Mouse (Mus musculus) thymus, adult 18-20 months (tissue): Measurements from ENCODE around the gene Tmem107.
"Not testable (repeated sequence)": the region's sequence is repeated elsewhere in the genome, so short reads cannot be mapped to it uniquely, and the experiment has no call there.

Source experiments
- DNase-seq, 2 experiments: peaks; one replicate each; pipeline ENCODE4 v3.0.0; 2022; ENCODE audit warnings: mixed read lengths in 2 of 2

Gene Tmem107

DNA sequence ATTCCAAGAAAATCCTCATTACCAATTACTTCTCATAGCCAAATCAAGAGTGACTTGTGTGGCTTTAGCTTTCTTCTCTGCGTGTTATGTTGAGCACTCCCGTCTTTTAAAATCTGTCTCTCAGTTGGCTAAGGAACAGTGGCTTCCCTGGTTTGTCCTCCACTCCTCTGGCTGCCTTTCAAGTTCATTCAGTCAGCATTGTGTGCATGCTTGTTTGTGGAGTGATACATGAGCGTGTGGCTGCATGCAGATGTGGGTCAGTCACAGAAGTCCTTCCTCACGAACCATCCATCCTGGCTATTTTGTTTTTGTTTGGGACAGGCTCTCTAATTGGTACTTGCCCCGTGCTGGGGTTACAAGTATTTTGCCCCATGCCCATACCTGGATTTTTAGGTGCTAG, 6.0 kb downstream of the Tmem107 start:
- DNase-seq, result no peak

- DNase-seq, result no peak
These were observed 6.7 kb downstream of the Tmem107 start for GRCm38 (mm10) chr11:69077316-69077715.

DNA sequence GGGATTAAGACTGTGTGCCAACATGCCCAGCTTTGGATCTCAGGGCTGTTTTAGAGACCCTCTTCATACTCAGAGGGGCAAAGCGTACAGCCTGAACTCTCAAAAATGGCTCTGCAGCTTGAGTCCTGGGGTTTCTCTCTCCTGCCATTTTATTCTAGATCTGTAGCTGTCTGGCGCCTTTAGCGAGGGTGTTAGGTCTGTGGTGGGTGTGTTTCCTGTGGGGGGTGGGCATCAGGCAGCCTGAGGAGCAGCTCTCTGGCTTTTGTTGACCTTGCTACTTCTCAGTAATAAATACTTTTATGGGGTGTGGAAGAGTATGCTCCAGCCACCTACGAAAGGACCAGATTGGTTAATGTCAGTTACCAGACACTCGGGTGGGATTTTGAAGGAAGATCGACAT, 7.4 kb downstream of the Tmem107 start:
- no peak for DNase-seq

DNA sequence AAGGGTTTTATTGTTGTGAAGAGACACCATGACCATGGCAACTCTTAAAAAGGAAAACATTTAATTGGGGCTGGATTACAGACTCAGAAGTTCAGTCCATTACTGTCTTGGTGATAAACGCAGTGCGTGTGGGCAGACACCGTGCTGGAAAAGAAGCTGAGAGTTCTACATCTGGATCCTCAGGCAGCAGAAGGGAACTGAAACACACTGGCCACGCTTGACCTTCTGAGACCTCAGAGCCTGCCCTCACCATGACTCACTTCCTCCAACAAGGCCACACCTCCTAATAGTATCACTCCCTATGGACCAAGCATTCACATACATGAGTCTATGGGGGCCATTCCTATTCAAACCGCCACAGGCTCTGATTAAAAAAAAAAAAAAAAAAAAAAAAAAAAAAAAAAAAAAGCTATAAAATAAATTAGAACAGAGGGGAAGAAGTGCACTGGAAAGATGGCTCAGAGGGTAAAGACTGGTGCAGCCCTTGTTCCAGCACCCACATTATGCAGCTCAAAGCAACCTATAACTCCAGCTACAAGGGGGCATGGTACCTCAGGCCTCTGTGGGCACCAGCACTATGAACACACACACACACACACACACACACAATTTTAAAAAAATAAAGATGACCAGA, 8.3 kb downstream of the Tmem107 start:
- DNase-seq, result no peak

DNA sequence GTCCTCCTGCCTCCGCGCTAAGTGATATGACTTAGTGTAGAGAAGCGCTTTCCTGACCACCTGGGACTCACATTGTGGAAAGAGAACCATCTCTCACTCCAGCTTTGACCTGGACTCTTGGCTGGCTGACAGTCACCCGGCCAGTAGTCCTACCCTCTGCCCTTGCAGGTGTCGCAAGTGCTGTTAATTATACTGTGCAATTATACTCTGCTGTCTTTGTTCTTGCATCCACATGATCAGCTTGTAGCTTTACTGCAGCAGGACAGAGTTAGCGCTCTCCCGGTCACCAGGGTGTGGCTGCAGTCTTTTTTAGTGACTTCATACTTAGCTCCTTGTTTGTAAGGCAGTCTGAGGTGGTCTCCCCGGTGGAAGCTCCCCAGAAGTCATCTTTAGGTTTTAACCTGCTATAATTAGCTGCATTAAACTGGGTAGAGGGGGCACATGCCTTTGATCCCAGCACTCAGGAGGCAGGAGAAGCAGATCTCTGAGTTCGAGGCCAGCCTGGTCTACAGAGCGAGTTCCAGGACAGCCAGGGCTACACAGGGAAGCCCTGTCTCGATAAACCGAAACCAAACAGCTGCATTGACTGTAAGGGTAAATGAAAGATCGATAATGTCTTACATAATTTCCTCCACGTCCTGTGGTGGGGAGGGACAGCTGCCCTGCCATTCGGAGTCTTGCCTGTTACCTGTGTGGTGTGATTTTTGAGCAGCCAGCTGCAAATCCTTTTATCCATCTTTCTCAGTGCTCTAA, 9.7 kb downstream of the Tmem107 start:
- no peak for DNase-seq

DNA sequence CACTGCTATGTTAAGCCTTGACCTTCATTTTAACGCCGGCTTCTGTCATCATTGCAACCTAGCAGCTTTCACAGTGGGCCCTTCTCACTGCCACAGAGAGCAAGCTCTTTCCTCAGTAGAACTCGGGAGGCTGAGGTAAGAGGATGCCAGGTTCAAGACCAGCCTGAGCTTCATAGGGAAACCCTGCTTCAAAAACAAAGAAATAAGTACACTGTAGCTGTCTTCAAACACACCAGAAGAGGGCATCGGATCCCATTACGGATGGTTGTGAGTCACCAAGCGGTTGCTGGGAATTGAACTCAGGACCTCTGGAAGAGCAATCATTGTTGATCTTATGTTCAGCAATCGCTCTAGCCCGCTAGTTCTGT, 10.2 kb downstream of the Tmem107 start:
- DNase-seq, result no peak

DNA sequence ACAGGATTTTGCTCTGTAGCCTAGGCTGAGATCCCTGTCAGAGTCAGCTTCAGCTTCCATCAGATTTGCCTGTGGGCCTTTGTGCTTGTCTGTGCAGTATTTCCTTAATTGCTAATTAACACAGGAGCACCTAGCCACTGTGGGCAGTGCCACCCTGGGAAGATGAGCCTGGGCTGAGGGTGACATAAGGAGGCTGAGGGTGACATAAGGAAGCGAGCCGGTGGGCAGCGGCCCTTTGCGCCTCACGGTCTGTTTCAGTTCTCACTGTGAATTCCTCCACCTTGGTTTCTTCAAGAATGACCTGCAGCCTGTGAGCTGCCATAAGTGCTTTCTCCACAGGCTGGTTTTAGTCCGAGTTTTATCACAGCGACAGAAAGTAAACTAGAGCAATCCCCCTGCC, 11.0 kb downstream of the Tmem107 start:
- DNase-seq, result no peak

DNA sequence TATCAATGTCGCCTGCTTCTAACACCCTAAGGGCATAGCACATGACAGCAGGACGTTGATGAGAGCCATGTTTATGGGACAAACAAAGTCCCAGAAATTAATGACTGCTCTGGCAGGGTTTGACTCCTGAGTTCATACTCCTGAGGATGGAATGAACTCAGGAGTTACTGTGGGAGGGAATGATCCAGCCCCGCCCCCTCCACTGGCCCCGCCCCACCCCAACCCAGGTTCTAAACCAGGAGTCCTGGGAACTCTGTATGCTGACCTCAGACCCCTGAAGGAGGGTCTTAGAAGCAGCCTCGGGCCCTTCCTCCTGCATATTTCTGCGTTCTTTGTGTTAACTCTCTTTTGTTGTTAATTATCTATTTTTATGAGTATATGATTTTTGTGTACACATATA, 15.0 kb downstream of the Tmem107 start:
- no peak for DNase-seq

DNA sequence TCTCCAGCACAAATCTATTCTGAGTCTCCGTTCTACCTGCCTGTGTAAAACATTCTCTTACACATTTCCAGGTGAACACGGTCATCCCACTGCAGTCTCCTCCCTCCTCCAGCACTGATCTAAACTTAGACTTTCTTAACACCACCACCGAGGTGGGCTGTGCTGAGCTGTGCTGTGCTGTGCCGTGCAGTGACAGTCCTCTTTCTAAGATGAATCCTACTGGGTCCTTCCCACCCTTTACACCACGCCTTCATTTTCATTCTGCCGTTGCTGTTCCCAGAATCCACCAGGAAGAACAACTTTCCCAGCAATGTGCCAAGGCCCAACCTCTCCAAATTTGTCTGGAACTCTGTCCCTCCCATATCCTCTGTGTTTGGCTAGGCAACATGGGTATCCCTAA, 15.8 kb downstream of the Tmem107 start:
- no peak for DNase-seq

DNA sequence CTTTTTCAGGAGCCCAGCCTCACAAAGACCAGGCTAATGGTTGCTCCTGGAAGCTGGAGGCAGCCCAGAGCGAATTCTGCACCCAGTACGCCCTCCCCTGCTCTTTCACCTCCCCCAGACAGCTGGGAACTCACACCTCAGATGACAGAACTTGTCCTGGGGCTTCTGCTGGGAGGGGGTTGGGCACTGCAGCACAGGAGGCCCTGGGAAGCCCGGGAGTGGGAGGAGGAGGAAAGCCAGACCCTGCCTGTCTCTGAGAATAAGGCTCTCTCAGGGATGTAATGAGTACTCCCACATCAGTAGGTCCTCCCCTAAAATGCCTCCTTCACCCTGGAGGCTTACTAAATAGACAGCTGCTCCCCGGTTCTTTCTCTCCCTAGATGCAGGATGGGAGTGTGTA, 16.5 kb downstream of the Tmem107 start:
- no peak for DNase-seq

- no peak for DNase-seq
These were observed 17.0 kb downstream of the Tmem107 start for GRCm38 (mm10) chr11:69087597-69087996.

DNA sequence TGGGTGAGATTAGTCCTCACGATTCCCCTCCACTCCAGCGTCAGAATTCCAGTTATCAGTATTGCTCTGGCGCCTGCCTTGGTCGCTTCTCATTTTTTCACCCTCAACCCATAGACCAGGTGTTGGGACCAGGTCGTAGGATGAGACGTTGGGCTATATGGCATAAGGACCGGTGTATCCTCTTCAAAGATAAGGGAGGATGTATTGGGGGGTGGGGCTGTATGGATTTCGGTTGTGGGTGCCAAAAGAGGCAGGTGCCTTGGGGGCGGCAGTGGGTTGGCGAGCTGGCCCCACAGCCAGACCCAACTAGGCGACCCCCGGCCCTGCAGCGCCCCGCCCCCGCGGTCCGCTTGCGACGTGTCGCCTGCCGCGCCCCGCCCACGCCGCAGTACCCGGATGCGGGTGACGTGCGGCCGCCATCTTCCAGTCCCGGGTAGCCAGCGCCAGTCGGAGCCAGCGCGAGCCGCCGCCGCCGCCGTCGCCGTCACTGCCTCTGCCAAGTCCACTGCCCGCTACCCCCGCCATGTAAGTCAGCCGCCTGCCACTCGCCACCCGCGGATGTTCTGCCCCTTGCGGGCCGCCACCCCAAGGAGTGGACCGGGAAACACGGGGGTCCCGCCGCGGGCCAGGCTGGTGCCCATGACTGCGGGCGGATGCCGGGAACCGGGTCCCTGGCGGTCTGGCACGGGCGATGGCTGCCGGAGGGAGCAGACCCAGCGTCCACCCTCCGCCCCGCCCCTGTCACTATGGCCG, 17.7 kb downstream of the Tmem107 start, which contains the start of gene Vamp2:
TSS of gene Vamp2 (plus strand) at position 388 of the 753 bp plus-strand sequence.
- peak; percentile 78 to 79 for DNase-seq

GRCm38 (mm10) chr11:69088856-69089615, 18.4 kb downstream of the Tmem107 start:
- DNase-seq, result no peak

GRCm38 (mm10) chr11:69089616-69090290, 19.1 kb downstream of the Tmem107 start:
- no peak for DNase-seq

- DNase-seq, result no peak
These were observed 19.8 kb downstream of the Tmem107 start for GRCm38 (mm10) chr11:69090367-69090766.

GRCm38 (mm10) chr11:69091566-69092385, 21.2 kb downstream of the Tmem107 start:
- no peak for DNase-seq

DNA sequence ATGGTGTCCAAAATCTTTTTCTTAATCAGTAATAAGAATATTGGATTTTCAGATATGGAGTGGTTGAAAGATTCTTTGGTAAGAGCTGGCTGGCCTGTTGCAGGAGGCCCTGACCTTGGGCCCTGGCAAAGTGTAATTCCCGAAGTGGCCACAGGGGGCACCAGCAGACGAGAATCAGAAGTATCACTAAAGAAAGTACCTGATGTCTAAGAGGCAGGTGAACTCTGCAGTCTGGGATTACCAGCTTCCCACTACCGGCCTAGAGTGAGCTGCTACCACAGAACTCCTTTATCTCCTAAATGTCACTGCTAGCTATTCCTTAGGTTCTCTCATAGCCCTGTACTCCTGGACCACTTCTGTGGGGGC, 21.8 kb downstream of the Tmem107 start:
- peak; percentile 63 to 75 for DNase-seq

DNA sequence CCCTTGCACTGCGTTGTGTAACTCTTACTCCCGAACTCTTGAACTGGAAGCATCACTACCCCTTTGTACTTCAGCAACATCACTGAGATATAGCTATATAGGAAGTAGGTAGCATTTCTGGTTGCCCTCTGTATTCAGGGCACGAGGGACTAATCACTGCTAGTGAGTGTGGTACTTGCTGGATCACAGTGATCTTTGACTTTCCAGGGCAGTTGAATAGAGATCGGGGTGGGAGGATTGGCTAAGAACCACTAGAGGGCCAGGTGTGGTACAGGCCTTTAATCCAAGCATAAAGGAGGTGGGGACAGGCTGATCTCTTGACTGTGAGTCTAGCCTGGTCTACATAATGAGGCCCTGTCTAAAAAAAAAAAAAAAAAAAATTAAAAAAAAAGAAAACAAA, 22.3 kb downstream of the Tmem107 start:
- DNase-seq, result no peak

- DNase-seq, result not testable (repeated sequence)
These were observed 23.2 kb downstream of the Tmem107 start for GRCm38 (mm10) chr11:69093856-69094255.

DNA sequence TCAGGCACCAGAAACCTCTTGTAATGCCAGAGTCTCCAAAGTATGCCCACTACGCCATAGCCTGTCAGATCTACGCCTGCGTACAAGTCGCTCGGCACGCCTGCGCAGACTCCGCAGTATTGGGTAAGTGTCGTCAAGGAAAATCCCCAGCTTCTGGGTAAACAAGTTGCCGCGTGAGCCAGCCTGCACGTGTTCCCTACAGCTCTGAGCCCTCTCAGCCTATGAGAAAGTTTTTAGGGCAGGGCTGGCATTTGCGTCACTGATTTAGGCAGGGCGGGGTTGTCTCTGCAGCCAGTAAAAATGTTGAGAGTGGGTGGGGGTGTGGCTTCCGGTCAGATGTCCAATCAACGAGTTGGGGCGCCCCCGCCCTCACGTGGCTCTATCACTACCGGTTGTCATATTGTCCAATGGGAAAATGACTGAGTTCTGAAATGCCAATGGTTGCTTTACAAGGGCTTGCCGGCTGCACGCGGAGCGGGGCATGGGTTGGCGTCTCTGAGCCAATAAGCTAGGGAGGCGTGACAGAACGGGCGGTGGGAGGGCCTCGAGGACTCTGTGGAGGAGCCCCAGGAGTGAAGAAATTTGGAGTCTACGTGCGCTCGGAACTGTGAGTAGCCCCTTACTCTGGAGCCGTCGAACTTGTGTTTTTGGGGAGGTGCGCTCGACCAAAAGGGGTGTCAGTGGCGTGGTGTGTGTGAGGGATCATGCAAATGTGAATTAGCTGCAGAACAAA, 24.3 kb downstream of the Tmem107 start, which contains the start of gene Per1:
TSS of gene Per1 (plus strand) at position 521 of the 733 bp plus-strand sequence.
- peak; percentile 99 to 100 for DNase-seq
